Comparison of ENCODE assay signal across 22 mouse cellular contexts in genomic region chr11:36653656-36654323, GRCm38 (mm10).
DNase-seq lines count a peak whose midpoint lies in the region; ATAC-seq and TF ChIP-seq lines count a peak whose summit lies in the region.
"Had no signal": no experiment of that assay in that cellular context is flagged by ENCODE, and none has a peak within 500 bp of the region (broad histone marks: within the 10 kb centered on the region; RNA-seq: fewer than 3 reads in every experiment).

No protein-coding gene starts in this region.

- no peaks in the 10 kb centered on the region for H3K36me3 ChIP-seq in forebrain, embryonic 13.5 days (ENCODE audit: poor library complexity, severe bottlenecking)
- H3K36me3 ChIP-seq in forebrain, embryonic 12.5 days (replicated peaks), result no peaks in the 10 kb centered on the region
- H3K36me3 ChIP-seq in midbrain, postnatal 0 days (ENCODE audit: insufficient read depth, low read length), result no peaks in the 10 kb centered on the region
- no peaks in the 10 kb centered on the region for H3K36me3 ChIP-seq in midbrain, embryonic 14.5 days (ENCODE audit: control insufficient read depth, insufficient read depth, low read length)
- no peaks in the 10 kb centered on the region for H3K36me3 ChIP-seq in forebrain, embryonic 16.5 days (ENCODE audit: control insufficient read depth, insufficient read depth)
- H3K36me3 ChIP-seq: embryonic facial prominence, embryonic 10.5 days; heart, embryonic 15.5 days; hindbrain, embryonic 10.5 days; hindbrain, embryonic 15.5 days had no signal

- no peak overlapping the region for H3K4me2 ChIP-seq in forebrain, embryonic 13.5 days
- no peak overlapping the region for H3K4me2 ChIP-seq in forebrain, embryonic 12.5 days
- no peak overlapping the region for H3K4me2 ChIP-seq in midbrain, postnatal 0 days (ENCODE audit: low read depth, low read length, poor library complexity, severe bottlenecking)
- no peak overlapping the region for H3K4me2 ChIP-seq in midbrain, embryonic 14.5 days (ENCODE audit: low read length)
- no peak overlapping the region for H3K4me2 ChIP-seq in forebrain, embryonic 16.5 days (ENCODE audit: low read length)
- H3K4me2 ChIP-seq: heart, embryonic 11.5 days; heart, embryonic 15.5 days; hindbrain, embryonic 15.5 days had no signal

- no peaks in the 10 kb centered on the region for H3K4me1 ChIP-seq in forebrain, embryonic 13.5 days
- H3K4me1 ChIP-seq in forebrain, embryonic 12.5 days, result no peaks in the 10 kb centered on the region
- H3K4me1 ChIP-seq in midbrain, postnatal 0 days (ENCODE audit: insufficient read depth, low read length), result no peaks in the 10 kb centered on the region; the same call in 1 of the 2 replicates
- H3K4me1 ChIP-seq in midbrain, embryonic 14.5 days (ENCODE audit: control insufficient read depth, insufficient read depth, low read length), result peaks cover 16% of the 10 kb centered on the region
- H3K4me1 ChIP-seq in forebrain, embryonic 16.5 days (replicated peaks; ENCODE audit: control insufficient read depth, insufficient read depth, low read length), result no peaks in the 10 kb centered on the region
- H3K4me1 ChIP-seq: embryonic facial prominence, embryonic 10.5 days had no signal

- intact Hi-C loops in heart, postnatal 36 days (cut with DNase I), result no loop called here

- TF ChIP-seq CTCF in midbrain, postnatal 0 days (IDR thresholded peaks at IDR 0.05), result no peak

- WGBS in forebrain, embryonic 13.5 days, result 84% methylated on average over 9 of the region's 9 CpGs
- WGBS in forebrain, embryonic 12.5 days, result 86% methylated on average over 9 of the region's 9 CpGs
- 73% methylated on average over 9 of the region's 9 CpGs for WGBS in midbrain, postnatal 0 days
- WGBS in midbrain, embryonic 14.5 days, result 78% methylated on average over 9 of the region's 9 CpGs
- WGBS in forebrain, embryonic 16.5 days, result 48% methylated on average over 9 of the region's 9 CpGs

- H3K27ac ChIP-seq in forebrain, embryonic 13.5 days, result no peak overlapping the region
- no peak overlapping the region for H3K27ac ChIP-seq in forebrain, embryonic 12.5 days
- no peak overlapping the region for H3K27ac ChIP-seq in midbrain, postnatal 0 days (ENCODE audit: low read depth, low read length)
- no peak overlapping the region for H3K27ac ChIP-seq in midbrain, embryonic 14.5 days (replicated peaks; ENCODE audit: low read depth, low read length)
- H3K27ac ChIP-seq in forebrain, embryonic 16.5 days (ENCODE audit: low read length), result no peak overlapping the region
- H3K27ac ChIP-seq: embryonic facial prominence, embryonic 10.5 days; heart, adult 2 months; heart, embryonic 15.5 days; hindbrain, embryonic 10.5 days; hindbrain, embryonic 15.5 days had no signal

- no peak overlapping the region for H3K4me3 ChIP-seq in forebrain, embryonic 13.5 days
- H3K4me3 ChIP-seq in forebrain, embryonic 12.5 days (replicated peaks), result no peak overlapping the region
- no peak overlapping the region for H3K4me3 ChIP-seq in midbrain, postnatal 0 days (ENCODE audit: low read depth, low read length)
- H3K4me3 ChIP-seq in midbrain, embryonic 14.5 days (replicated peaks; ENCODE audit: low read depth, low read length), result no peak overlapping the region
- H3K4me3 ChIP-seq in forebrain, embryonic 16.5 days (replicated peaks; ENCODE audit: low read length), result no peak overlapping the region
- H3K4me3 ChIP-seq: embryonic facial prominence, embryonic 10.5 days; heart, adult 2 months; heart, embryonic 15.5 days; hindbrain, embryonic 10.5 days; hindbrain, embryonic 15.5 days had no signal

- H3K9me3 ChIP-seq in forebrain, embryonic 13.5 days (replicated peaks), result no peaks in the 10 kb centered on the region
- no peaks in the 10 kb centered on the region for H3K9me3 ChIP-seq in forebrain, embryonic 12.5 days
- H3K9me3 ChIP-seq in midbrain, postnatal 0 days (ENCODE audit: low read length), result no peaks in the 10 kb centered on the region
- no peaks in the 10 kb centered on the region for H3K9me3 ChIP-seq in midbrain, embryonic 14.5 days (ENCODE audit: control insufficient read depth, low read length)
- no peaks in the 10 kb centered on the region for H3K9me3 ChIP-seq in forebrain, embryonic 16.5 days (ENCODE audit: control insufficient read depth, low read length)
- H3K9me3 ChIP-seq: embryonic facial prominence, embryonic 10.5 days; heart, embryonic 15.5 days; hindbrain, embryonic 10.5 days; hindbrain, embryonic 15.5 days had no signal

- no peaks in the 10 kb centered on the region for H3K27me3 ChIP-seq in forebrain, embryonic 13.5 days
- 0 out of 2 replicates have a peak, but pooled peaks cover 3% of the 10 kb centered on the region for H3K27me3 ChIP-seq in forebrain, embryonic 12.5 days
- H3K27me3 ChIP-seq in midbrain, postnatal 0 days (ENCODE audit: insufficient read depth, low read length), result no peaks in the 10 kb centered on the region
- no peaks in the 10 kb centered on the region for H3K27me3 ChIP-seq in midbrain, embryonic 14.5 days (ENCODE audit: control insufficient read depth, insufficient read depth, low read length)
- no peaks in the 10 kb centered on the region for H3K27me3 ChIP-seq in forebrain, embryonic 16.5 days (replicated peaks; ENCODE audit: control insufficient read depth, insufficient read depth, low read length)
- H3K27me3 ChIP-seq: CH12.LX; heart, embryonic 15.5 days; hindbrain, embryonic 15.5 days had no signal

- peak; percentile 31 for DNase-seq in heart, adult 11 months
- no peak for DNase-seq in heart, postnatal 36 days
- DNase-seq in midbrain, postnatal 0 days (ENCODE audit: low spot score), result peak; percentile 44
- DNase-seq in midbrain, embryonic 14.5 days, result no peak
- DNase-seq in gastrocnemius, postnatal 10 days, result no peak
- DNase-seq: adrenal gland, postnatal 14 days; cerebellum, adult 9-10 months; heart, adult 2 months; heart, postnatal 14 days had no signal

- no peak overlapping the region for H3K9ac ChIP-seq in forebrain, embryonic 13.5 days
- H3K9ac ChIP-seq in forebrain, embryonic 12.5 days, result no peak overlapping the region
- H3K9ac ChIP-seq in midbrain, postnatal 0 days (replicated peaks; ENCODE audit: low read length, poor library complexity, severe bottlenecking), result no peak overlapping the region
- H3K9ac ChIP-seq in midbrain, embryonic 14.5 days (replicated peaks; ENCODE audit: low read length), result no peak overlapping the region
- no peak overlapping the region for H3K9ac ChIP-seq in forebrain, embryonic 16.5 days (replicated peaks; ENCODE audit: low read depth, low read length)
- H3K9ac ChIP-seq: heart, embryonic 15.5 days; hindbrain, embryonic 15.5 days had no signal

- ATAC-seq in forebrain, embryonic 13.5 days, result peak; percentile 51; the same call in 1 of the 2 replicates
- ATAC-seq in forebrain, embryonic 12.5 days (ENCODE audit: low FRiP score), result no peak
- no peak for ATAC-seq in midbrain, postnatal 0 days (ENCODE audit: low FRiP score)
- ATAC-seq in midbrain, embryonic 14.5 days (ENCODE audit: low FRiP score, low TSS enrichment), result no peak
- ATAC-seq in forebrain, embryonic 16.5 days, result peak; percentile 52
- ATAC-seq: activated CD4-positive, CD25-positive, alpha-beta regulatory T cell, adult 4 months; inflammation-experienced regulatory T-cells, adult 6 months; intestine, postnatal 0 days; Patski had no signal

Comparison
In these comparisons a context has a peak if more than half of its experiments do, and no peak if none do; other contexts are left out.
1. ATAC-seq: peak in forebrain, embryonic 13.5 days (single experiment) and forebrain, embryonic 16.5 days (single experiment); none in forebrain, embryonic 12.5 days (single experiment), midbrain, postnatal 0 days (single experiment) and midbrain, embryonic 14.5 days (single experiment).
2. DNase-seq: peak in heart, adult 11 months (single experiment) and midbrain, postnatal 0 days (single experiment); none in heart, postnatal 36 days (0 of 2), midbrain, embryonic 14.5 days (single experiment) and gastrocnemius, postnatal 10 days (single experiment).